Mouse (Mus musculus) lung, adult 2 months (tissue): ENCODE data around the gene Cfap36. TPM values are rescaled to one million over a fixed set of nuclear protein-coding genes. Genes with fewer than 3 reads are reported as not detected.

Experiments used
- DNase-seq: peaks from one replicate; pipeline ENCODE4 v3.0.0; 2022
- H3K4me1 ChIP-seq: fragments of 200-500 bp; 2 replicates; pipeline ENCODE4 v1.6.1; 2011; ENCODE audit warnings: low read length; ENCODE audit not compliant: control insufficient read depth, insufficient read depth
- H3K4me3 ChIP-seq: fragments of 200-500 bp; replicated peaks from 2 replicates; pipeline ENCODE3; 2011; ENCODE audit warnings: low read depth, mild to moderate bottlenecking, control low read depth, low read length; ENCODE audit errors: extremely low read depth
- CTCF ChIP-seq: fragments of 200-500 bp; IDR thresholded peaks from 2 replicates; pipeline ENCODE4 v1.5.1; 2011; ENCODE audit warnings: mild to moderate bottlenecking, low read length, control low read depth; ENCODE audit not compliant: insufficient read depth
- POLR2A ChIP-seq: fragments of 200-500 bp; IDR thresholded peaks from 2 replicates; pipeline ENCODE4 v1.6.1; 2011; ENCODE audit warnings: low read depth, mild to moderate bottlenecking, control low read depth, low read length, borderline replicate concordance; ENCODE audit errors: extremely low read depth
- WGBS: fragments of 180-500 bp; shearing (Covaris S2); methylation state at CpG from one replicate; pipeline ENCODE4 v1.1.7; 2018; 5-methylcytosine and 5-hydroxymethylcytosine counted together
- polyA plus RNA-seq: library from polyadenylated mRNA; depleted of rRNA; stranded (reverse); fragments of >200 nt; gene quantifications from 2 replicates; pipeline ENCODE4 v1.2.3, GENCODE M21; 2012; rRNA removed

The Cfap36 gene
- 7.6 and 9.6 TPM in 2 replicates for polyA plus RNA-seq

DNA sequence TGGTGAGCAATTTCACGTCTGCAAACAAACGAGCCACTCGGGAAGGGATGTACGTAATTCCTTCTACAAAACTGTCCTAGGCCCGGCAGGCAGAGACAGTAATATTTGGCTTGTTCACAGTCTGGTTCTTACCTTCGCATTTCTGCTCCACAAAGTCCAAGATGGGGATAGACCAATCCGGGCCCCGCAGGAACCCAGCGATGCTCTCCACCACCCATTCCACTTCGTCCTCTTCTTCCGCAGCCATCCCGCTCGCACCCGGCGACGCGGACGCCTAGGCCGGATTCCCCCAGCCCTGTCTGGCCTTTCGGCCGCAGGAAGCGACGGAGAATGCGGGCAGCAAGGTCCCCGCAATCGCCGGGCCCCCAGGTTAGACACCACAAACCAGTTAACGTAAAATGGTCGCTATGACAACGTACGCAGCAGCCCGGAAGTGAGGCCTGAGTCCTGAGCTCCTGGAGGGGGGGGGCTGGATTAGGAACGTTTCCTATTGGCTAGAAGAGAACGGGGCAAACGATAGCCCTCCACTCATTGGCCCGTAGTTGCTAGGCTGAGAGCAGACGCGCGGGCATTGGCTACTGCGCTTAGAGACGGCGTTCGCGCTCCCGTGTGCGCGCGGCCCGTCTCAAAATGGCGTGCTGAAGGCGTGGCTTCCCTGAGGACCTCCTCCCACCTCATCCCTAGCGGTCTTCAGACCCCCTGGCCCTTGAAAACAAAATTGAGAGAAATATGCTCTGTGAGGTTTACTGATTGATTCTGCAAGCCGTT is at the start of gene Cfap36:
Gene Cfap36, minus strand, starts transcription at position 527 of the 768 bp plus-strand sequence.
- Histone ChIP-seq H3K4me1 (no peaks in the 10 kb centered on the region), H3K4me3 (peak within 1 kb of the TSS; percentile 83)
- no peak for TF ChIP-seq POLR2A
- TF ChIP-seq CTCF = no peak
- peak; percentile 81 for DNase-seq
- WGBS = under 1% methylated on average over 53 of the region's 53 CpGs

DNA sequence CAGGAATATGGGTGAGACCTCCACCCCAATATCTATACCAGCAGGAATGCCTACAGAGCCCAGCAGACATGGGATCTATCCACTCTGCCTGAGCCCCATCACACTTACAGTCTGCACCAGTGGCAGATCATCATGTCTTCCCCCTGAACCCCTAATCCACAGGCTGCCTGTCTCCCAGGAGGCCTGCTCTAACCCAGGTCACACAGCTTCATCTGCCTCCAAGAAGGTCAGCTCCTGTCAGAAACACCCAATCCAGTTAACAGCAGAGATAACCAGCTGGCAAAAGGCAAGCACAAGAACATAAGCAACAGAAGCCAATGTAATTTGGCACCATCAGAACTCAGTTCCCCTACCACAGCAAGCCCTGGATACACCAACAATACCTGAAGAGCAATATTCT is 40.1 kb upstream of the Cfap36 start:
- no peak for DNase-seq
- H3K4me3 ChIP-seq = no peak overlapping the region
- TF ChIP-seq POLR2A = no peak
- no peak for TF ChIP-seq CTCF
- no peaks in the 10 kb centered on the region for H3K4me1 ChIP-seq

DNA sequence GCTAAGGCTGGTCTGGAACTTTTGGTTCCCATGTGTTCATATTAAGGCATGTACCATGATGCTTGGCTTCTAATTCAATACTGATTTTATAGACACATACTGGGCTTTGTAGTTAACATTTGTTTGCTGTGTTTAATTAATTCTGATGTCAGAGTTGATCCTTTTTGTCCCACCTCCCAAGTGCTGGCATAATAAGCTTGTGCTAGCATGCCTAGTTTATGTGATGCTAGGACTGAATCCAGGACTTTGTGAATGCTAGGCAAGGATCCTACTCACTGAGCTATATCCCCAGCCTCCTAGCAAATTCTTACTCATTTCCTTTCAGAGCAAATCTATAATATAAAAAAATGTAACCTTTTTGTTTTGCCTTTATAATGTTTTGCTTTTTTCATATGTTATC is 38.8 kb upstream of the Cfap36 start:
- no peak overlapping the region for H3K4me3 ChIP-seq
- H3K4me1 ChIP-seq = no peaks in the 10 kb centered on the region
- DNase-seq = no peak
- TF ChIP-seq CTCF (no peak), POLR2A (no peak)

DNA sequence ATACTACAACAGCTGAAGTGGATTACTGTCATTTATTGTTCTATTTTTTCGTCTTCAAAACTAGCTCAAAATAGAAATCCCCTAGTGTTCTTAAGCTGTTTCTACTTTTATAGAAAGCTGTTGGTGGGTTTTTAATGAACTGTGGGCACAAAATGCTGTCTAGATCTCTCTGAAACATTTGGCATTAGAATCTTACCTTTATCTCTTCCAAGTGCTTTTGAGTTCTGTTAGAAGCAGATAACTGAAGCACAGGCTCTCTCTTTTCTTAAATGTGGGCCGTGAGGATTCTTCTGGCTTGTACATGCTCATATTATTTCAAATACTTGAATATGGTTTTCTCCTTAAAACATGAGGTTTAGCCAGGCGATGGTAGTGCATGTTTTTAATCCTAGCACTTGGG is 27.5 kb upstream of the Cfap36 start:
- TF ChIP-seq POLR2A (no peak), CTCF (no peak)
- Histone ChIP-seq H3K4me3 (no peak overlapping the region), H3K4me1 (no peaks in the 10 kb centered on the region)
- no peak for DNase-seq
- WGBS = 73% methylated on average over 3 of the region's 3 CpGs

DNA sequence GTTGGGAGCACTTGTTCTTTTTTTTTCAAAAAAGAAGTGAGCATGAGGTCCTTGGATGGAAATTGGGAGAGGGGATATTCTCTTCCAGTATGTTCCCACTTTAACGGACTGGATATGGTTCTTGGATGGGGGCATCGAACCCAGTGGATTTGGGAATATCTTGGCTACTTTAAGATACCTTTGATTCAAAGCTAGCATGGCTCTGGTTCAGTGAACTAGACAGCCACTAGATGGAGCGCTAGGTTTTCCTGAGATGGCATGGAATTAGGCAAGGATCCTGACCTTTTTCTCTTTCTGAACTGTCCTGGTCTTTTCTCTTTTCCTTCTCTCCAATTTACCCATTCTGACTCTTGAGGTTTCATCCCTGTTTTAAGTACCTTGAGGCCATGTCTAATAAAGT is 20.6 kb upstream of the Cfap36 start:
- whole genome bisulfite sequencing = 20% methylated on average over 3 of the region's 3 CpGs
- no peak for DNase-seq
- peak; percentile 26; the same call in 1 of the 2 replicates for TF ChIP-seq CTCF
- TF ChIP-seq POLR2A = no peak
- H3K4me3 ChIP-seq = no peak overlapping the region
- no peaks in the 10 kb centered on the region for H3K4me1 ChIP-seq

DNA sequence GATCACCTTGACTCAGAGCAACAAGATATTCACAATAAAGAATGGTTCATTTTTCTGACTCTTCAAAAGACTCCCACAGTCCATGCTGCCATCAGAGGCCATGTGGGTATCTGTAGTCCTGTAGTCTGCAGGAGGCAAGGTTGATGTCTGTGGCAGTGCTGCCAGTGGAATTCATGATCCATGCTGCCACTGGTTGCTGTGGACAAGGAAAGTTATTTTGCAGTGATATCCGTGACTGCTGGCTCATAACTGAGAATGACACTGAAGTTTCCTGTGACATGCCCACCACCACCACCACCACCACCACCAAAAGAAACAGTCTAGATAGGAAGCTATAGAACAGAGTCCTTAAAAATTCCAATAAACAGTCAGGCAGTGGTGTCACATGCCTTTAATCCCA is 7.4 kb upstream of the Cfap36 start:
- WGBS = 75% methylated on average over 1 of the region's 1 CpGs
- no peak for TF ChIP-seq POLR2A
- TF ChIP-seq CTCF = no peak
- no peak for DNase-seq
- Histone ChIP-seq H3K4me3 (no peak overlapping the region), H3K4me1 (no peaks in the 10 kb centered on the region)

DNA sequence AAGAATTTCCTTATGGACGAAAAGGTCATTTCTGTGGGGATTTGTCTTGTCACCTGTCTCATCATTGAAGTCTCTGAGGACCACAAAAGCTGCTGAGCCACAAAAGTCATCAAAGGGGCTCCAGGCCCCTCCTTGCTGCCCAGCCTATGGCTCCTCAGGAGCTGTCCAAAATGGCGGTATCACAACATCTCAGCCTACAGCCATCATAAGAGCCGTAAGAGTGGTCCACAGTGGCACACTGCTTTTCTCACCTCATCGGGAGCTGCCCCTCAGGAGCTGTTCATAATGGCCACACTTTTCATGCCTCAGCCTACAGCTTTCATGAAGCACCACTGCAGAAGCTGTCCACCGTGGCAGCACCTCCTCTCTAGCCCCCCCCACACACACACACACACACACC is 1.2 kb upstream of the Cfap36 start:
- no peak for DNase-seq
- Histone ChIP-seq H3K4me3 (no peak overlapping the region), H3K4me1 (no peaks in the 10 kb centered on the region)
- TF ChIP-seq POLR2A (no peak), CTCF (no peak)
- WGBS = 100% methylated on average over 5 of the region's 5 CpGs

DNA sequence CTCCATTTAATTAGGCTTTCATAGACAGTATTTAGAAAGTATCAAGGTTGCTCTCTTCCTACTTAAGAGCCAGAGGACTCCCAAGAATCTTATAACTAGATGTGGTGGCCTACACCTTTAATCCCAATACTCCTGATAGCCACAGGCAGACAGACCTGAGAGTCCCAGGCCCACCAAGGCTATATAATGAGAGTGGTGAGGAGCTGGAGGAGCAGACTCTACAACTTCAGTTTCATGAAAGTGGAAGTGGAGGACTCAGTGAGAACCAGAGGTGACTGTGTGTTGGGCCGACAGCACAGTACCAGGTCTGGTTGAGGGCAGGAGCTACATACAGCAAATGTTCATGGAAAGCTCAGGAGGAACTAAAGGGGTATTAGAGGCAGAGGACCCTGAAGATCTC is 516 bp upstream of the Cfap36 start:
- H3K4me3 ChIP-seq = peak overlapping the region; percentile 35
- no peaks in the 10 kb centered on the region for H3K4me1 ChIP-seq
- TF ChIP-seq POLR2A = no peak
- no peak for TF ChIP-seq CTCF
- no peak for DNase-seq
- 100% methylated on average over 1 of the region's 1 CpGs for WGBS

DNA sequence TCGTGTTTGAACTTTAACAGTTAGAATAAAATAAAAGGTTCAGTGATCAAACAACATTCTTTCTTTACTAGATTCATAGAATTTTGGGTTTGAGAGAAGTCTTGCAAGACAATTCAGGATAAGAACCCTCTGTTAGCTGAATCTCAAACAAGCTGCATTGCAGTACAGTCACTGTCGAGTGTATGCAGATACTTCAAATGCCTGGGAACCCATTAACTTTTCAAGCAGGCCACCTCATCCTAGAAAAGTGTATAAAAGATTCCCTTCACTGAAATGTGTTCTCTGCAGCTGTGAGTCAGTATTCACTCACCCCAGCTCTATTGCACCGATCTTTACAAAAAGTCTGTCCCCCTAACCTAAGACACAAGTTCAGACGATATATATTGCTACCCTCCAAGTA is 1.2 kb downstream of the Cfap36 start:
- H3K4me1 ChIP-seq = no peaks in the 10 kb centered on the region
- no peak for TF ChIP-seq POLR2A
- TF ChIP-seq CTCF = no peak
- 42% methylated on average over 4 of the region's 4 CpGs for WGBS
- H3K4me3 ChIP-seq = no peak overlapping the region
- no peak for DNase-seq

DNA sequence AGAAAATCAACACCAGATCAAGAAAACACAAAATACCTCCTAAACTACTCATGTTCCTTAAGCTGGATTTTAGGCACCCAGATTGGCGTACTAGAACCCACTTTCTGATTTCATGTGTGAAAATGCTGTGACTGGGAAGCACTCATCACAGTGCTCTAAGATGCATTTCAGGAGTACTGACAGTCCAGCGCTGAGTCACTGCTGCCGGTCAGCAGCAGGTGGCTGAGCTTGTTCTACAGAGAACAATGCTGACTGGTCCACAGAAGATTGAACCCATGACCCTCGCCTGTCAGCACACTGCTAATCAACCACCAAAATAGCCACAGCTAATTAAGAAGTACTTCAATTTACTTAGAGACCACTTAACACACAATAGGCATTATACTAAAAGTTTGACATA is 5.2 kb downstream of the Cfap36 start:
- H3K4me1 ChIP-seq = no peaks in the 10 kb centered on the region
- TF ChIP-seq POLR2A (no peak), CTCF (no peak)
- no peak for DNase-seq
- no peak overlapping the region for H3K4me3 ChIP-seq
- WGBS = 83% methylated on average over 4 of the region's 4 CpGs

DNA sequence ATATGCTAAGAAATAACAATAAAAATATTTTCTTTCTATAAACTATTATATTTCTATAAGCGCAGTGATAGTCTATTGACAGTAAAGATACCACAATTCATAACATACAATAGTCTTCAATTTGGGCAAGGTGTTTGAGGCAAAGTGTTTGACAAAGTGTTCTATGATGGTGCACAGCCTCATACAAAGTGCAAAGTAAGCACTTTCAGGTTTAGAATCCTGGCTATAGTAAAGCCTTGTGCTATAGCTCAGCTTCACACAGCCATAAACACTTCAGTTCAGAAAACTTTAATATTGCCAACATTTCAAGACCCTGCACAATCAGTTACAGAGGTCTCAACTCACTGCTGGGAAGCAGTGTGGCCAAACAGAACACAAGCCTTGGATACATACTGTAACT is 7.9 kb downstream of the Cfap36 start:
- Histone ChIP-seq H3K4me3 (no peak overlapping the region), H3K4me1 (no peaks in the 10 kb centered on the region)
- DNase-seq = no peak
- whole genome bisulfite sequencing = 97% methylated on average over 1 of the region's 1 CpGs
- no peak for TF ChIP-seq CTCF
- no peak for TF ChIP-seq POLR2A
